Mouse (Mus musculus): Measurements from ENCODE around the gene Cyp24a1. TPM values are rescaled to one million over a fixed set of nuclear protein-coding genes. Genes with fewer than 3 reads are reported as not detected.

Gene Cyp24a1
- polyA plus RNA-seq, 1 experiment from 2014 or later = not detected

GRCm38 (mm10) chr2:170526513-170526912, 29.6 kb upstream of the Cyp24a1 start:
- Histone ChIP-seq H3K4me2 (no peak overlapping the region), H3K4me1 (no peaks in the 10 kb centered on the region), H3K27me3 (no peaks in the 10 kb centered on the region), H3K27ac (no peak overlapping the region), H3K36me3 (no peaks in the 10 kb centered on the region), H3K9me3 (no peaks in the 10 kb centered on the region), H3K9ac (no peak overlapping the region), H3K4me3 (no peak overlapping the region)
- 74% methylated on average over 8 of the region's 8 CpGs for WGBS
- no peak for ATAC-seq (ENCODE audit: borderline replicate concordance, extremely low read depth, low FRiP score, low TSS enrichment)

GRCm38 (mm10) chr2:170520321-170520971, 23.5 kb upstream of the Cyp24a1 start:
- 5% methylated on average over 7 of the region's 7 CpGs for WGBS
- peaks cover 31% of the 10 kb centered on the region for H3K36me3 ChIP-seq
- ATAC-seq (ENCODE audit: borderline replicate concordance, extremely low read depth, low FRiP score, low TSS enrichment) = no peak; the same call in 1 of the 2 replicates
- H3K9ac ChIP-seq = no peak overlapping the region
- no peak overlapping the region for H3K4me2 ChIP-seq
- H3K27ac ChIP-seq = no peak overlapping the region
- no peaks in the 10 kb centered on the region for H3K4me1 ChIP-seq
- no peaks in the 10 kb centered on the region for H3K27me3 ChIP-seq
- H3K4me3 ChIP-seq = no peak overlapping the region
- no peaks in the 10 kb centered on the region for H3K9me3 ChIP-seq

- peaks cover 17% of the 10 kb centered on the region for H3K4me1 ChIP-seq
- no peak overlapping the region for H3K4me2 ChIP-seq
- H3K27ac ChIP-seq = no peak overlapping the region
- H3K9me3 ChIP-seq = no peaks in the 10 kb centered on the region
- H3K27me3 ChIP-seq = no peaks in the 10 kb centered on the region
- ATAC-seq (ENCODE audit: borderline replicate concordance, extremely low read depth, low FRiP score, low TSS enrichment) = no peak
- peaks cover 22% of the 10 kb centered on the region for H3K36me3 ChIP-seq
- H3K9ac ChIP-seq = no peak overlapping the region
- no peak overlapping the region for H3K4me3 ChIP-seq
- 89% methylated on average over 12 of the region's 12 CpGs for WGBS
Observed at GRCm38 (mm10) chr2:170513756-170514155, 16.8 kb upstream of the Cyp24a1 start.

- Histone ChIP-seq H3K9me3 (no peaks in the 10 kb centered on the region), H3K9ac (peak overlapping the region; percentile 89), H3K27ac (peak overlapping the region; percentile 83), H3K4me1 (peaks cover 22% of the 10 kb centered on the region), H3K4me3 (peak overlapping the region; percentile 99), H3K27me3 (peaks cover 5% of the 10 kb centered on the region; the same call in 1 of the 2 replicates), H3K4me2 (peak overlapping the region; percentile 66), H3K36me3 (peaks cover 4% of the 10 kb centered on the region; the same call in 1 of the 2 replicates)
- WGBS = 0% methylated on average over 69 of the region's 69 CpGs
- peak; percentile 65 for ATAC-seq (ENCODE audit: borderline replicate concordance, extremely low read depth, low FRiP score, low TSS enrichment)
Observed at GRCm38 (mm10) chr2:170511073-170511891, 14.3 kb upstream of the Cyp24a1 start.

GRCm38 (mm10) chr2:170508821-170509220, 11.9 kb upstream of the Cyp24a1 start:
- peak overlapping the region; percentile 59 for H3K4me2 ChIP-seq
- ATAC-seq (ENCODE audit: borderline replicate concordance, extremely low read depth, low FRiP score, low TSS enrichment) = no peak
- H3K27ac ChIP-seq = no peak overlapping the region
- no peaks in the 10 kb centered on the region for H3K9me3 ChIP-seq
- peaks cover 9% of the 10 kb centered on the region; the same call in 1 of the 2 replicates for H3K27me3 ChIP-seq
- peaks cover 22% of the 10 kb centered on the region for H3K4me1 ChIP-seq
- peak overlapping the region; percentile 35 for H3K4me3 ChIP-seq
- H3K9ac ChIP-seq = 0 out of 2 replicates have a peak overlapping the region, but pooled peaks have one; percentile 21
- H3K36me3 ChIP-seq = no peaks in the 10 kb centered on the region
- whole genome bisulfite sequencing = 1% methylated on average over 12 of the region's 12 CpGs

GRCm38 (mm10) chr2:170507734-170508133, 10.8 kb upstream of the Cyp24a1 start:
- H3K36me3 ChIP-seq = no peaks in the 10 kb centered on the region
- no peak overlapping the region for H3K4me3 ChIP-seq
- no peaks in the 10 kb centered on the region for H3K9me3 ChIP-seq
- H3K4me2 ChIP-seq = no peak overlapping the region
- H3K9ac ChIP-seq = no peak overlapping the region
- WGBS = 2% methylated on average over 10 of the region's 10 CpGs
- no peak for ATAC-seq (ENCODE audit: borderline replicate concordance, extremely low read depth, low FRiP score, low TSS enrichment)
- no peak overlapping the region for H3K27ac ChIP-seq
- H3K27me3 ChIP-seq = peaks cover 18% of the 10 kb centered on the region; the same call in 1 of the 2 replicates
- peaks cover 19% of the 10 kb centered on the region for H3K4me1 ChIP-seq

GRCm38 (mm10) chr2:170503983-170504382, 7.0 kb upstream of the Cyp24a1 start:
- 33% methylated on average over 4 of the region's 4 CpGs for WGBS
- no peak overlapping the region for H3K9ac ChIP-seq
- no peak overlapping the region for H3K27ac ChIP-seq
- no peaks in the 10 kb centered on the region for H3K9me3 ChIP-seq
- ATAC-seq (ENCODE audit: borderline replicate concordance, extremely low read depth, low FRiP score, low TSS enrichment) = no peak
- peaks cover 24% of the 10 kb centered on the region for H3K27me3 ChIP-seq
- no peak overlapping the region for H3K4me3 ChIP-seq
- peaks cover 6% of the 10 kb centered on the region; the same call in 1 of the 2 replicates for H3K4me1 ChIP-seq
- no peaks in the 10 kb centered on the region for H3K36me3 ChIP-seq
- no peak overlapping the region for H3K4me2 ChIP-seq

GRCm38 (mm10) chr2:170503343-170503742, 6.4 kb upstream of the Cyp24a1 start:
- no peak for ATAC-seq (ENCODE audit: borderline replicate concordance, extremely low read depth, low FRiP score, low TSS enrichment)
- Histone ChIP-seq H3K36me3 (no peaks in the 10 kb centered on the region), H3K4me1 (peaks cover 1% of the 10 kb centered on the region; the same call in 1 of the 2 replicates), H3K9me3 (no peaks in the 10 kb centered on the region), H3K4me2 (no peak overlapping the region), H3K9ac (no peak overlapping the region), H3K27me3 (peaks cover 31% of the 10 kb centered on the region), H3K27ac (no peak overlapping the region), H3K4me3 (no peak overlapping the region)
- 31% methylated on average over 8 of the region's 8 CpGs for WGBS

GRCm38 (mm10) chr2:170498011-170498410, 1.1 kb upstream of the Cyp24a1 start:
- Histone ChIP-seq H3K27ac (no peak overlapping the region), H3K4me3 (no peak overlapping the region), H3K27me3 (peaks cover 68% of the 10 kb centered on the region), H3K4me2 (no peak overlapping the region), H3K4me1 (peaks cover 16% of the 10 kb centered on the region), H3K36me3 (no peaks in the 10 kb centered on the region), H3K9me3 (no peaks in the 10 kb centered on the region), H3K9ac (no peak overlapping the region)
- 18% methylated on average over 8 of the region's 8 CpGs for WGBS
- ATAC-seq (ENCODE audit: borderline replicate concordance, extremely low read depth, low FRiP score, low TSS enrichment) = no peak

- H3K4me1 ChIP-seq = peaks cover 16% of the 10 kb centered on the region
- ATAC-seq (ENCODE audit: borderline replicate concordance, extremely low read depth, low FRiP score, low TSS enrichment) = no peak
- H3K27me3 ChIP-seq = peaks cover 80% of the 10 kb centered on the region
- no peak within 1 kb of the TSS for H3K27ac ChIP-seq
- under 1% methylated on average over 46 of the region's 46 CpGs for WGBS
- H3K4me2 ChIP-seq = peak within 1 kb of the TSS; percentile 41
- H3K9ac ChIP-seq = no peak within 1 kb of the TSS
- H3K36me3 ChIP-seq = no peaks in the 10 kb centered on the region
- peak within 1 kb of the TSS; percentile 14; the same call in 1 of the 2 replicates for H3K4me3 ChIP-seq
- no peaks in the 10 kb centered on the region for H3K9me3 ChIP-seq
Observed at GRCm38 (mm10) chr2:170496154-170496930, 603 bp downstream of the Cyp24a1 start, which contains the start of gene Pfdn4. Pfdn4 (plus strand) TSS chr2:170496428.
